Mouse (Mus musculus) olfactory bulb, adult 2 months (tissue): ENCODE results near the gene Gm2431. TPM values are rescaled to one million over a fixed set of nuclear protein-coding genes. Genes with fewer than 3 reads are reported as not detected.
"Not testable (repeated sequence)": the region's sequence is repeated elsewhere in the genome, so short reads cannot be mapped to it uniquely, and the experiment has no call there.

ENCODE experiments used
- H3K27ac ChIP-seq: fragments of 200-500 bp; 2 replicates; pipeline ENCODE4 v1.5.1; 2012; ENCODE audit warnings: low read depth, low read length; ENCODE audit not compliant: insufficient read depth
- H3K4me1 ChIP-seq: fragments of 200-500 bp; 2 replicates; pipeline ENCODE4 v1.6.1; 2012; ENCODE audit warnings: low read length; ENCODE audit not compliant: control insufficient read depth, insufficient read depth
- H3K4me3 ChIP-seq: fragments of 200-500 bp; 2 replicates; pipeline ENCODE4 v1.5.1; 2012; ENCODE audit warnings: mild to moderate bottlenecking, low read depth, low read length, moderate library complexity; ENCODE audit not compliant: insufficient read depth
- CTCF ChIP-seq: fragments of 200-500 bp; IDR thresholded peaks from 2 replicates; pipeline ENCODE4 v1.5.1; 2012; ENCODE audit warnings: low read depth, mild to moderate bottlenecking, low read length, moderate library complexity; ENCODE audit not compliant: insufficient read depth
- POLR2A ChIP-seq: fragments of 200-500 bp; IDR thresholded peaks from 2 replicates; pipeline ENCODE4 v1.6.1; 2012; ENCODE audit warnings: mild to moderate bottlenecking, low read depth, low read length, moderate library complexity; ENCODE audit not compliant: insufficient read depth
- WGBS: fragments of 180-500 bp; shearing (Covaris S2); methylation state at CpG from one replicate; pipeline ENCODE4 v1.1.7; 2018; 5-methylcytosine and 5-hydroxymethylcytosine counted together
- polyA plus RNA-seq: library from polyadenylated mRNA; stranded (reverse); fragments of >200 nt; gene quantifications from 2 replicates; pipeline ENCODE4 v1.2.4, GENCODE M21; 2012; ENCODE audit warnings: low replicate concordance; ENCODE audit not compliant: missing spikeins, insufficient read depth, insufficient read length

Gm2431 gene
- polyA plus RNA-seq, 1 experiment = not detected

DNA sequence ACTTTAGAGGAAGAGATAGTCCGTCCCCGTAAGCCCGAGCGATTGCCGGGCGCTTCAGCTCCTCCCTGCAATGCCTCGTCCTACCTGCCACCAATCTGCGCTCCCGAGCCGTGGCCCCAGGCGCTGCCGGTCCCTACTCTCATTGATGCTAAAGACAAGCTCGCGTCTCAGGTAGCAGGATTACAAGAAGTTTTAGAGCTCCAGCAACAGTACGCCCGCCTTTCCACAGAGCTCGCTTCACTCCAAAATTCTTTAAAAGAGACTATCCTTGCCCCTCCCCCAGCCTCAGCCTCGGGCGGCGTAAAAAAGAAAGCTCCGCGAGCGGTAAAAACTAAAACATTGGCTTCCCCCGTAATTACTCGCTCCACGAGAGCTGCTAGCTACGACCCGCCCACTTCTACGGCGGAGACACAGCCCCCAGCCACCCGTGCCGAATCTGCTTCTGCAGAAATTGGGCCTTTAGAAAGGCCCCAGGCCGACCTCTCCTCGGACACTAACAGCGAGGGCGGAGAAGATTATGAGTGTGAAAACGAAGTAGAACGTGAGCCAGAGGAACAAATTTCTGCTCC, 26.0 kb upstream of the Gm2431 start:
- Histone ChIP-seq H3K27ac (peak overlapping the region; percentile 51), H3K4me3 (peak overlapping the region; percentile 65), H3K4me1 (peaks cover 7% of the 10 kb centered on the region; the same call in 1 of the 2 replicates)
- TF ChIP-seq CTCF (peak; percentile 7; the same call in 1 of the 2 replicates), POLR2A (no peak)
- under 1% methylated on average over 38 of the region's 38 CpGs for WGBS

DNA sequence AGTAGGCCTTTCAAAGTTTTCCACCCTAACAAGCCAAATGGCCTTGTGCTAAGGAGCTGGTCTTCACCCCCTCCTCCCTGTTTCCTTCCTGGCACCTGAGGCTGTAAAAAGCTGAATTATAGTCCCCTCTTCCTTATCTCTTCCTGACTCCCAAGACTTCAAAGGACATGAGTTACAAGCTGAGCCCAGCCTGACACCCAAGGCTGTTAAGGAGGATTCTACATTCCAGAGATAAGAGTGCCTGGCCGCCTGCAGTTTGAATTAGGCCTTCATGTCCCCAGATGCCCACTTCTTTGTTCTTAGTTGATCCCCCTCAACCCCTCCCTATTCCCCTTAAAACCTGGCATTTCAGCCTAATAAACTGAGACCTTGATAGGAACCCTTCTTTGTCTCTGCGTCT, 24.7 kb upstream of the Gm2431 start:
- not testable (repeated sequence) for H3K4me1 ChIP-seq, H3K27ac ChIP-seq, H3K4me3 ChIP-seq
- 75% methylated on average over 2 of the region's 2 CpGs for WGBS

GRCm38 (mm10) chr7:142279291-142279690, 21.1 kb upstream of the Gm2431 start:
- WGBS = 78% methylated on average over 1 of the region's 1 CpGs
- not testable (repeated sequence) for H3K4me3 ChIP-seq, H3K27ac ChIP-seq, H3K4me1 ChIP-seq

GRCm38 (mm10) chr7:142278183-142278582, 20.0 kb upstream of the Gm2431 start:
- TF ChIP-seq CTCF = peak; percentile 24; the same call in 1 of the 2 replicates
- WGBS = 0% methylated on average over 3 of the region's 3 CpGs
- not testable (repeated sequence) for H3K4me3 ChIP-seq, H3K27ac ChIP-seq, H3K4me1 ChIP-seq

GRCm38 (mm10) chr7:142274263-142274662, 16.1 kb upstream of the Gm2431 start, which contains the start of gene Gm4559:
Gene Gm4559, minus strand, starts transcription at chr7:142274363.
- not testable (repeated sequence) for H3K4me3 ChIP-seq, H3K4me1 ChIP-seq, H3K27ac ChIP-seq

- Histone ChIP-seq H3K4me1 (no peaks in the 10 kb centered on the region), H3K4me3 (no peak overlapping the region), H3K27ac (no peak overlapping the region)
- 2% methylated on average over 2 of the region's 2 CpGs for WGBS
- TF ChIP-seq CTCF (peak; percentile 34; the same call in 1 of the 2 replicates), POLR2A (no peak)
Measured at GRCm38 (mm10) chr7:142255517-142255916, 2.6 kb downstream of the Gm2431 start.

DNA sequence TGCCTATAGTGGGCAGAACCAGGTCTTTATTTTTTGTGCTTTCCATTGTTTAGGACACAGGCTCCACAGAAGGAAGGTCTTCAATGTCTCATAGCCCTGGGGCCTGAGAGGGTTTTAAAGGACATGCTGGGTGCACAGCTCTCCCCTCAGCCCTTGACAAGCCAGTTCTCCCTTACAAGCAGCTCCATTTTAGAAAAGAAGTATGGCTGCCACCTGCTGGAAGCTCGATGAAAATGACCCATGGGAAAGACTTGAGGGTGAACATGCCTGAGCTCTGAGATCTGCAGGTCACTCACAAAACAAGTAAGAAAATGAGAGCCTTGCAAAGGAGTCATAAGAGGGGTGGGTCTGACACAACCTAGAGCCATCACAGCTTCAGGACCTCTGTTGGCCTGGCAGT, 8.3 kb downstream of the Gm2431 start:
- TF ChIP-seq CTCF = no peak
- no peak for TF ChIP-seq POLR2A
- Histone ChIP-seq H3K27ac (no peak overlapping the region), H3K4me3 (no peak overlapping the region), H3K4me1 (no peaks in the 10 kb centered on the region)
- 0% methylated on average over 1 of the region's 1 CpGs for WGBS

GRCm38 (mm10) chr7:142240978-142241377, 17.2 kb downstream of the Gm2431 start, which contains the start of gene Gm40460:
Gene Gm40460, minus strand, starts transcription at chr7:142241078.
- TF ChIP-seq POLR2A = no peak
- TF ChIP-seq CTCF = no peak
- Histone ChIP-seq H3K4me1 (no peaks in the 10 kb centered on the region), H3K27ac (no peak within 1 kb of the TSS), H3K4me3 (no peak within 1 kb of the TSS)
- WGBS = 56% methylated on average over 2 of the region's 2 CpGs

DNA sequence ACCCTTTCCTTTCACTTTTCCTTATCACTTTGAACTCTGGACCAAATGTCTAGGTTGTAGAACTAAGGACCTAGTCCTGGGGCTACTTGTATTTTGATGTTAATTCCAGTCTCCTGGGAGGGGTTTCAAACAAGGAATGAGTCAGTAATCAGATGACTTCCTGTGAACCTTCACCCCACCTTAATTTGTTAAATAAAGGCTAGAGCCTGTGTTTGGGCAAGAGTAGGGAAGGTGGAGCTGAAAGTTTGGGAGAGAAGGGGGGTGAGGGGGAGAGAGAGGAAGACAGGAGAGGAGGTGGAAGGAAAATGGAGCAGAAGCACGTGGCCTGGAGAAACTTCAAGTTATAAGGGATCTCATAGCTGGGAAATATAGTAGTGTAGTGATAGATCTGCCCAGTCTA, 26.6 kb downstream of the Gm2431 start:
- Histone ChIP-seq H3K27ac (no peak overlapping the region), H3K4me1 (no peaks in the 10 kb centered on the region), H3K4me3 (no peak overlapping the region)
- WGBS = 38% methylated on average over 1 of the region's 1 CpGs
- TF ChIP-seq CTCF = no peak
- no peak for TF ChIP-seq POLR2A

DNA sequence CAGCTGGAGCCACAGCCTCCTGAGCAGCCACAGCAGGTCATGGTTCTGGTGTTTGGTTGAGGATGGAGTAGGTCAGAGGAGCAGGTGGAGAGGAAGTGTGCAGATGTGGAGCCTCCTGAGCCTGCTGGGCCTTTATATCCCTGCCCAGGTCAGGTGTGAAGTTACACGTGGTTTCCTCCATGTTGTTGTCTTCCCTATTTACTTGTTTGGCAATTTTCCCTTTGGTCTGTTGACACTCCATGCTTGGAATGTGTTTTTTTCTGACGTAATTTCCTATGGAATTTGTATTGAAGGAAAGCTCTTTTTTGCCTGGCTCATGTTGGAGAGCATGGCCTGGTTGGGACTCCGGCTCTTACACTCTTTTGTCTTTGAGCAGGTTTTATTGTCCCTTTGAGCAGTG, 28.3 kb downstream of the Gm2431 start, which contains the start of gene Krtap5-5:
Gene Krtap5-5, minus strand, starts transcription at position 101 of the 400 bp plus-strand sequence.
- not testable (repeated sequence) for H3K4me1 ChIP-seq, H3K27ac ChIP-seq, H3K4me3 ChIP-seq
- 62% methylated on average over 3 of the region's 3 CpGs for WGBS
